Mouse (Mus musculus): ENCODE measurements at regions not wholly inside any gene's neighbourhood (a gene's known extent, or its start where the extent isn't known, plus 50 kb on each side); places are given as distances from the start of the nearest gene placed in this dataset.

DNA sequence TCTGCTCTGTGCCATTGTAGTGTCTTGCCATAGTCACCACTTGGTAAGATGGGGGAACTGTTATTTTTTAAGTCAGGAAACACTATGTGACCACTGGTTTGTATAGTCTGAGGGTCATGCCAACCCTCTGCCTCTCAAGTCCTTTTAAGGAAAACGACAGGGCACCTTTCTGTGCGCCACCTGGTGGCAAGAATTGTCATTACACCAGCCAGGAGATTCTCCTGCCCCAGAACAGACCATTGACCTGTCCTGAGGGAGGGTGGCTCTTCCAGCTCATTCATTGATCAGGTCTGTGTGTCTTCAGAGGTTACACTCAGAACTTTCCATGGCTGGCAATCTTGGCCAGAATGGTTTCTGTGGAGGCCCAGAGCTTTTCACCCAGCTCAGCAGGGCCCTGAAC, 166.9 kb downstream of the Bmp7 start:
- no peak for TF ChIP-seq CTCF (IDR thresholded peaks at IDR 0.05; ENCODE audit: insufficient read depth, low read depth, low read length)
- TF ChIP-seq POLR2A (IDR thresholded peaks at IDR 0.05; ENCODE audit: insufficient read depth, low read depth, low read length) = no peak
- Histone ChIP-seq H3K4me1 (ENCODE audit: control insufficient read depth, insufficient read depth, low read length) (peaks cover 3% of the 10 kb centered on the region; the same call in 1 of the 2 replicates), H3K27ac (ENCODE audit: insufficient read depth, low read depth, low read length) (no peak overlapping the region), H3K4me3 (ENCODE audit: insufficient read depth, low read depth, low read length) (no peak overlapping the region)
- 2% methylated on average over 2 of the region's 2 CpGs for WGBS

DNA sequence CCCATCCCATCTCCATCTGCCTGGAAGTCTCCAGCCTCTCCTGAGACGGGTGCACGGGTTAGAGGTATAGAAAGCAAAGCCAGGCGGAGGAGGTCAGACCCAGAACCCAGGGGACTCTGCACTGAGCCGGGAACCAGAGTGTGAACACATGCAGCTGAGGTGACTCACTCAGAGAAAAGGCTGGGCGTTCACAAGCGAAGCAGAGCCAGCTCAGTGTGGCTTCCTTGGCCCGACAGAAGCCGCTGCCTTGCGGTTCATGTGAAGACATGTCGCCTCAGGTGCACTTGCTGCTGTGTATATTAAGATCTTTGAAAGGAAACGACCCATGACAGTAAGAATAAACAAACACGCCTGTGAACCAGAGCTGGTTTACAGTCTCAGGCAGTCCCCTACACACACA, 163.6 kb downstream of the Bmp7 start:
- H3K4me3 ChIP-seq (ENCODE audit: insufficient read depth, low read depth, low read length) = no peak overlapping the region
- 46% methylated on average over 12 of the region's 12 CpGs for WGBS
- TF ChIP-seq POLR2A (IDR thresholded peaks at IDR 0.05; ENCODE audit: insufficient read depth, low read depth, low read length) (no peak), CTCF (IDR thresholded peaks at IDR 0.05; ENCODE audit: insufficient read depth, low read depth, low read length) (no peak)
- H3K4me1 ChIP-seq (ENCODE audit: control insufficient read depth, insufficient read depth, low read length) = peaks cover 10% of the 10 kb centered on the region
- H3K27ac ChIP-seq (ENCODE audit: insufficient read depth, low read depth, low read length) = no peak overlapping the region

DNA sequence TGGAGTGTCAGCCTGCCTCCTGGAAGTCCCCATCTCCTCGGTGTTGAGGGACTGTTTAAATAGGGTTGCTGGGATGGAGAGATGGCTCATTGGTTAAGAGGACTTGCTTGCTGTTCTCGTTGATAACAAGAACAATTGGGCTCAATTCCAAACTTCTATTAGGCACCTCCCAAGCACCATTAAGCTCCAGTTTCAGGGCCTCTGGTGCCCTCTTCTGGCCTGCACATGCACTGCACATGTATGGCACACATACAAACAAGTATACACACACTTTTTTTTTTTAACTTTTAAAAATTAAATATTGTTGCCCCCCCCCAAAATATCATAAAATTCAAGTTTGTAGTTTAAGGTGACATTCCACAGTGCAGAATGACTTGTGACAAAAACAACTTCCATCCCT, 162.3 kb downstream of the Bmp7 start:
- Histone ChIP-seq H3K4me1 (ENCODE audit: control insufficient read depth, insufficient read depth, low read length) (peaks cover 10% of the 10 kb centered on the region), H3K27ac (ENCODE audit: insufficient read depth, low read depth, low read length) (no peak overlapping the region), H3K4me3 (ENCODE audit: insufficient read depth, low read depth, low read length) (no peak overlapping the region)
- 52% methylated on average over 2 of the region's 2 CpGs for WGBS
- TF ChIP-seq POLR2A (IDR thresholded peaks at IDR 0.05; ENCODE audit: insufficient read depth, low read depth, low read length) = no peak
- no peak for TF ChIP-seq CTCF (IDR thresholded peaks at IDR 0.05; ENCODE audit: insufficient read depth, low read depth, low read length)

DNA sequence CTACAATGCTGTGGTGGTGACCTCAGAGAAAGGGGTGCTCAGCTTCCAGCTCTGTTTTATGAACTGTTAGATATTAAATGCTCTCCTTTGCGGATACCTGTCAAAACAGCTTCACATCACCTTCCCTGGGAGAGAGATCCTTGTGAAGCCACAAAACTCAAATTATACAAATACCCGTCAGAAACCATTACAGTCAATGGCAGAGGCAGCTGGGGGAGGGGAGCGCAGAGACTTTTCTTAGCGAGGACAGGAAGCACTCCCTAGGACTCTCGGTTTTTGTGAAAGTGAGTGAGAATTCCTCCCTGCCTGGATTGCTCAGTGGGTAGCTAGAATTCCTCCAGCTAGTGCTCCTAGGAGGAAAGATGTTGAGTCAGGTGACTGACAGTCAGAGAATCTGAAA, 161.0 kb downstream of the Bmp7 start:
- 45% methylated on average over 5 of the region's 5 CpGs for WGBS
- Histone ChIP-seq H3K27ac (ENCODE audit: insufficient read depth, low read depth, low read length) (no peak overlapping the region), H3K4me1 (ENCODE audit: control insufficient read depth, insufficient read depth, low read length) (peaks cover 10% of the 10 kb centered on the region), H3K4me3 (ENCODE audit: insufficient read depth, low read depth, low read length) (no peak overlapping the region)
- TF ChIP-seq POLR2A (IDR thresholded peaks at IDR 0.05; ENCODE audit: insufficient read depth, low read depth, low read length) = no peak
- no peak for TF ChIP-seq CTCF (IDR thresholded peaks at IDR 0.05; ENCODE audit: insufficient read depth, low read depth, low read length)

DNA sequence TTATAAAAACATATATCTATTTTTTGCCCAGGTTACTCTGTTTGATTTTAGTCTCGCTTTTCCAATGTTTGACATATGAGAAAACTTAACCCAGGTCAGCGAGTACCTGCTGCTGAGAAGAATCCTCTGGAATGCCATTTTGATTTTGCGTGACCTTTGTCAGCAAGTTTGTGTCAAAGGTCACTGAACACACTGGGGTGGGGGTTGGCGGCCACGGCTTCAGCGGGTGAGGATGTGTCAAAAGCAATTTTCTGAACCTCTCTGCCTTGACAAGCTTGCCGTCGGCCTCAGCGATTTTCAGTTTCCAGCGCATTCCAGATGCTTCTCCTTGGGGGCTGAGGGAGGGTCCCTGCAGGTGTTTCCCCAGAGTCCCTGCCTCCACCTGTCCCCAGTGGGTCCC, 157.4 kb downstream of the Bmp7 start:
- Histone ChIP-seq H3K4me1 (ENCODE audit: control insufficient read depth, insufficient read depth, low read length) (peaks cover 10% of the 10 kb centered on the region), H3K27ac (ENCODE audit: insufficient read depth, low read depth, low read length) (no peak overlapping the region), H3K4me3 (ENCODE audit: insufficient read depth, low read depth, low read length) (no peak overlapping the region)
- TF ChIP-seq CTCF (IDR thresholded peaks at IDR 0.05; ENCODE audit: insufficient read depth, low read depth, low read length) (no peak), POLR2A (IDR thresholded peaks at IDR 0.05; ENCODE audit: insufficient read depth, low read depth, low read length) (no peak)
- 92% methylated on average over 10 of the region's 10 CpGs for WGBS

DNA sequence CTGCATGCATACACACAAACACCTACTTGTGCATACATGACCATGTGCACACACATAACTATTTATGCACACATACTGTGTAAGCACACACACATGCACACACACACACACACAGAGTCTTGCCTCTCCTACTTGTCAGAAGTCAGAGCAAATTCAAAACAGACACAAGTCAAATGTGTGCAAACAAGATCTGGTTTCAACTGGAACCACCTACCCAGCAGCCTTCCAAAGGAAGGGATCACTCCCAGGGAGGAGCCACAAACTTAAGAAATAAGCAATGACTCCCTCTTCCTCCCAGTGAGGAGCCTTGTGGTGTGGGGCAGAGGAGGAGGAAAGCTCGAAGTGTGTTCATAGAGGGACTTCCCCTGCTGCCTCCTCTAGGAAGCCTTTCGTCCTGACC, 153.8 kb downstream of the Bmp7 start:
- Histone ChIP-seq H3K4me3 (ENCODE audit: insufficient read depth, low read depth, low read length) (no peak overlapping the region), H3K27ac (ENCODE audit: insufficient read depth, low read depth, low read length) (no peak overlapping the region), H3K4me1 (ENCODE audit: control insufficient read depth, insufficient read depth, low read length) (peaks cover 3% of the 10 kb centered on the region; the same call in 1 of the 2 replicates)
- WGBS = 70% methylated on average over 2 of the region's 2 CpGs
- no peak for TF ChIP-seq POLR2A (IDR thresholded peaks at IDR 0.05; ENCODE audit: insufficient read depth, low read depth, low read length)
- no peak for TF ChIP-seq CTCF (IDR thresholded peaks at IDR 0.05; ENCODE audit: insufficient read depth, low read depth, low read length)

DNA sequence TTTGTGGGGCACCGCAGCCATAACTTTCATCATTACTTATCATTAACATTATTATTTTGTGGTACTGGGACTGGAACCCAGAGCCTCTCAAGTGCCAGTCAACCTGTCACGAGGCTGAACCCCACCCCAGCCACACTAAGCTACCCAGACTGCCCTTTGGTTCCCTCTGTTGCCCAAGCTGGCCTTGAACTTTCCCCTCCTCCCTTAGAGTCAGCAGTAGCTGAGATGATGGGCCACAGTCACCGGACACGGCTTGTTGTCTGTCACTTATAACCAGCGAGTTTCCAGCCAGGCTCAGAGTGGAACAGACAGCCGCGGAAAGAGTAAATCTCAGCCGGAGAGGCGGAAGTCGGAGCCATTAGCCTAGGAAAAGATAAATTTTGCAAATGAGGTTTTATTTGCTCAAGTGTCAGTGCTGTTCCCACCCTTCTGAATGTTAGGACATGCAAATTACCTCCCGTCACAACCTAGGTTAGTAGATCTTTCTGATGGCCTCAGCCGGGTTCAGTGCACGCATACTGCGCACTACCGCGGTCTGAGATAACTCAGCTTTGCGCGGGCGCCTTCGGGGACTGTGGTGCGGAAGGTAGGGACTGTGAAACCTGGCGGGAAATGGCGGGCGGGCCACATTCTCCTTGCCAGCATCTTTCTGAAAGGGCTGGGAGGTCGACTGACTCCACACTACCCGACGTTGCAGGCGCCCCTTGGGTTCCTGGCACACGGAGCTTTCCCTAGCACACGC, 152.7 kb downstream of the Bmp7 start:
- WGBS = 27% methylated on average over 30 of the region's 30 CpGs
- Histone ChIP-seq H3K27ac (ENCODE audit: insufficient read depth, low read depth, low read length) (no peak overlapping the region), H3K4me3 (ENCODE audit: insufficient read depth, low read depth, low read length) (no peak overlapping the region), H3K4me1 (ENCODE audit: control insufficient read depth, insufficient read depth, low read length) (peaks cover 3% of the 10 kb centered on the region; the same call in 1 of the 2 replicates)
- TF ChIP-seq CTCF (IDR thresholded peaks at IDR 0.05; ENCODE audit: insufficient read depth, low read depth, low read length) = no peak
- TF ChIP-seq POLR2A (IDR thresholded peaks at IDR 0.05; ENCODE audit: insufficient read depth, low read depth, low read length) = no peak

DNA sequence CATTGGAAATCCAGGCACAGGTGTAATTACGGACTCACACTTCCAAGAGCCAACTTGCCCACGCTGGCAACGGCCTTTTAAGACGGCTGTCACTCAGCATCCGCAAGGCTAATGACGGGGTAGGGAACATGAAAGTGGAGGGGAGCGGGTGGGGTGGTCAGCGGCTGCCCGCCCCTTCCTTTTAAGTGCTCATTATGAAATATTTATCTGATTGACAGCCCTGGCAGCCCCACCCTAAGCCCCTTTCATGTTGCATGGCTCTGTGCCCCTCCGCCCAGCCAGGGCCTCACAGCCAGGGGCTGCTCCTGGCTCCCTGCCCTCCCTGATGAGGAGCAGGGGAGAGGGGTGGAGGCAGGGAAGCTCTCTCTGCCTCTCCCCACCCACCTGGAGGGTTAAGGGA, 150.9 kb downstream of the Bmp7 start:
- TF ChIP-seq POLR2A (IDR thresholded peaks at IDR 0.05; ENCODE audit: insufficient read depth, low read depth, low read length) (no peak), CTCF (IDR thresholded peaks at IDR 0.05; ENCODE audit: insufficient read depth, low read depth, low read length) (no peak)
- 16% methylated on average over 10 of the region's 10 CpGs for WGBS
- Histone ChIP-seq H3K4me3 (ENCODE audit: insufficient read depth, low read depth, low read length) (no peak overlapping the region), H3K4me1 (ENCODE audit: control insufficient read depth, insufficient read depth, low read length) (peaks cover 6% of the 10 kb centered on the region), H3K27ac (ENCODE audit: insufficient read depth, low read depth, low read length) (no peak overlapping the region)

DNA sequence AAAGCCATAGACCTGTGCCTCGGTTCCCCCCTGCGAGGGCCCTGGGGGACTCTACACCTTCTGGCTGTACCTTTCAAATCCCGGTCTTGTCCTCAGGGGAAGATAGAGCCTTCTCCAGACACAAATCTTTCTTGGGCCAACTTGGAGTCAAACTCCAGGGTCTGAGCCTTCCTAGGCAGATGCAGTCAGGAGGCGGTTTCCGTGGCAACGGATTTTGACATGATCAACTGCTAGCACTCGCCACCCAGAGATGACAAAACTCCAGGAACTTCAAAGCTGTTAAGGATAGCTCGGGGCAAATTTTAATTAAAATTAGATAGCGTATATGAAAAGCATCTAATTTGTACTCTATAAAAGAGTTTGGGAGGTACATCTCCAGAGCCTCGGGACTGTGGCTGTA, 147.6 kb downstream of the Bmp7 start:
- WGBS = 52% methylated on average over 10 of the region's 10 CpGs
- H3K27ac ChIP-seq (ENCODE audit: insufficient read depth, low read depth, low read length) = no peak overlapping the region
- peaks cover 5% of the 10 kb centered on the region for H3K4me1 ChIP-seq (ENCODE audit: control insufficient read depth, insufficient read depth, low read length)
- no peak overlapping the region for H3K4me3 ChIP-seq (ENCODE audit: insufficient read depth, low read depth, low read length)
- TF ChIP-seq POLR2A (IDR thresholded peaks at IDR 0.05; ENCODE audit: insufficient read depth, low read depth, low read length) = no peak
